Mouse (Mus musculus): Measurements from ENCODE around the gene Vmn1r202. TPM values are rescaled to one million over a fixed set of nuclear protein-coding genes. Genes with fewer than 3 reads are reported as not detected.
"Not testable (repeated sequence)": the region's sequence is repeated elsewhere in the genome, so short reads cannot be mapped to it uniquely, and the experiment has no call there.

Vmn1r202 gene
- polyA plus RNA-seq (2012; rRNA removed) (not detected in 2 replicates), polyA plus RNA-seq (2014; fragmentation: Nextera tagmentation; extraction: Ambion mirVana) (not detected in 2 replicates)

DNA sequence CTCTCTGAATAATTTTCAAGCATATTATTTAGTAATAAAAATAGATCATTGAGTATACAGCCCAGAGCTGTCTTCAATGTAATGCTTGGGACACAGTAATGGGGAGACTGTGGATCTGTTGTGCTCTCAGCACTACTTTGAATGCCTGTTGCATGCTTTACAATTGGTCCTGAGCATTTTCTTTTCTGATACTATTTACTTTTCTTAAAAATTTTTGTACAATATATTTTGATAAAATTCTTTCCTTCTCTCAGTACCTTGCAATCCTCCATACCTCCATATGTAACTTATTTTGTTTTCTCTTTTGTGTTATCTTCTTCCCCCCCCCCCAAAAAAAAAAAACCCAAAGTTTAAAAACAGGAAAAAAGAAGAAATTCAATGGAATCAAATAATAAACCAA, at the start of gene Vmn1r202:
TSS of gene Vmn1r202 (minus strand) at position 101 of the 400 bp plus-strand sequence.
- no peak for ATAC-seq (ENCODE audit: insufficient read depth)
- H3K27me3 ChIP-seq (ENCODE audit: control insufficient read depth, insufficient read depth, low read length): no peaks in the 10 kb centered on the region
- DNase-seq (ENCODE audit: low read depth in 3 of 3, low spot score in 3 of 3): no peak
- no peak within 1 kb of the TSS for H3K4me3 ChIP-seq (ENCODE audit: insufficient read depth in 1 of 2, low read depth in 2 of 2, low read length in 2 of 2)
- no peaks in the 10 kb centered on the region for H3K9me3 ChIP-seq (ENCODE audit: control insufficient read depth, low read length)
- no peak within 1 kb of the TSS for H3K27ac ChIP-seq
- no peak within 1 kb of the TSS for H3K4me2 ChIP-seq (ENCODE audit: low read depth)
- H3K9ac ChIP-seq (replicated peaks): no peak within 1 kb of the TSS
- TF ChIP-seq EP300 (IDR thresholded peaks at IDR 0.05; ENCODE audit: low read depth) (no peak), CTCF (IDR thresholded peaks at IDR 0.05; ENCODE audit: low read depth) (no peak)
- no peaks in the 10 kb centered on the region for H3K36me3 ChIP-seq (replicated peaks; ENCODE audit: control insufficient read depth, insufficient read depth, low read depth)
- H3K4me1 ChIP-seq (replicated peaks; ENCODE audit: control insufficient read depth in 2 of 2, insufficient read depth in 2 of 2, low read length in 1 of 2): no peaks in the 10 kb centered on the region

DNA sequence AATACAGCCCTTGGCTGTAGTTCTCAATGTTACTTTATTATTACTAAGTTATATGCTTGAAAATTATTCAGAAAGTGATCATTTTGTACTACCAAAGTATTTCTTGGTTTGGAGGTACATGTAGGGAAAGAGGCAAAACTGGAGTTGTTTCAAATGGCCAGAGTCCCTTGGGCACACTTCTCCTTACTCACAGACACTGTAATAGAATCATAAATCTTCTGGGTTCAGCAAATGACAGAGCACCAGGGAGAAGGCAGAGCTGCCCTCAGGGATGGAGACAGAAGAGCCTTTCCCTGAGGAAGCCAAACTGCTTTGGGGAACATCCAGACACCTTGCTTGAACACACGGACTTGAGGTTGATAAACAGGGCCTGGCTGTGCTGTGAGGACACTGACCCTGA, 47.7 kb upstream of the Vmn1r202 start, which contains the start of gene Vmn1r204:
TSS of gene Vmn1r204 (plus strand) at position 301 of the 400 bp plus-strand sequence.
- 43% methylated on average over 1 of the region's 1 CpGs for WGBS (ENCODE audit: insufficient replicate concordance)
- H3K9me3 ChIP-seq (ENCODE audit: control insufficient read depth, low read length); H3K9ac ChIP-seq (replicated peaks); H3K27me3 ChIP-seq (ENCODE audit: control insufficient read depth, insufficient read depth, low read length); H3K36me3 ChIP-seq (replicated peaks; ENCODE audit: control insufficient read depth, insufficient read depth, low read depth); H3K4me1 ChIP-seq (replicated peaks; ENCODE audit: control insufficient read depth in 2 of 2, insufficient read depth in 2 of 2, low read length in 1 of 2); H3K27ac ChIP-seq; ATAC-seq (ENCODE audit: insufficient read depth); DNase-seq (ENCODE audit: low read depth in 3 of 3, low spot score in 3 of 3); H3K4me3 ChIP-seq (ENCODE audit: insufficient read depth in 1 of 2, low read depth in 2 of 2, low read length in 2 of 2); H3K4me2 ChIP-seq (ENCODE audit: low read depth): not testable (repeated sequence)

DNA sequence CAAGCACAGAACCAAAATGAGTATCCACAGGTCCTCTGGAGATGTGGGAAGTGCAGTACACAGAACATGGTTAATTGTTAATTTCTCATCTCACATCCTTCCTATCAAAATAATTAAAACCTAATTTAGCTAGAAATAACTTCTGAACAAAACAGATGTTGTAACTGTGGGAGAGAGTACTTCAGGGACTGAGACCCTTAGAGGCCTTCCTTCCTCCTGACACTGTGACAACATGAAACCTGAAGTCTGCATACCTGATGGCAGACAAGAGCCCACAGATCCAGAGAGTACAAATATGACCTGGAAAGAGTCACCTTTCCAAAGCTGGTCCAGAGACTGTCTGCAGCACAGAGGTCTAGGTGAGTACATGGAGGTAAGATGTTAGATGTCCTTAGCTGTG, 12.6 kb upstream of the Vmn1r202 start, which contains the start of gene Vmn1r203:
TSS of gene Vmn1r203 (plus strand) at position 301 of the 400 bp plus-strand sequence.
- H3K27me3 ChIP-seq (ENCODE audit: control insufficient read depth, insufficient read depth, low read length): no peaks in the 10 kb centered on the region
- ATAC-seq (ENCODE audit: insufficient read depth) (no peak), DNase-seq (ENCODE audit: low read depth in 3 of 3, low spot score in 3 of 3) (no peak)
- TF ChIP-seq EP300 (IDR thresholded peaks at IDR 0.05; ENCODE audit: low read depth): no peak
- H3K4me3 ChIP-seq (ENCODE audit: insufficient read depth in 1 of 2, low read depth in 2 of 2, low read length in 2 of 2): no peak within 1 kb of the TSS
- H3K4me2 ChIP-seq (ENCODE audit: low read depth): no peak within 1 kb of the TSS
- no peaks in the 10 kb centered on the region for H3K9me3 ChIP-seq (ENCODE audit: control insufficient read depth, low read length)
- no peak within 1 kb of the TSS for H3K27ac ChIP-seq
- H3K9ac ChIP-seq (replicated peaks): no peak within 1 kb of the TSS
- H3K36me3 ChIP-seq (replicated peaks; ENCODE audit: control insufficient read depth, insufficient read depth, low read depth): no peaks in the 10 kb centered on the region
- no peaks in the 10 kb centered on the region for H3K4me1 ChIP-seq (replicated peaks; ENCODE audit: control insufficient read depth in 2 of 2, insufficient read depth in 2 of 2, low read length in 1 of 2)

DNA sequence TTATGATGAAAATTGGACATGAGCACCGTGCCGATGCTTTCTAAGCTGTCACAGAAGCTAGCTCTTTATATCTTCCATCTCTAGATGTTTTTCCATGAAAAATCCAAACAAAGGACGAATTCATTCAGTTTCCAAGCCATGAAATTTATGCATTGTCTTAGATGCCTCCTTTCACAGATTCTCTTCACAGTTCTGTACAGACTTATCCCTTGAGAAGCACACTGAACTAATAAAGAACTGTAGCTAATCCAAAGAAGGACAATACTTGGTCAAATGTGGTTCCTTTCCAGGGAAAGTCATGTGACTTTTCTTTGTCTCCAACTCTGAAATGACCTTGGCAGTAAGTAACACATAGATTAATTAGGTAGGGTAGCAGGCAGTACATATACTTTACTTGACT, 2.8 kb downstream of the Vmn1r202 start:
- Histone ChIP-seq H3K36me3 (replicated peaks; ENCODE audit: control insufficient read depth, insufficient read depth, low read depth) (no peaks in the 10 kb centered on the region), H3K27ac (no peak overlapping the region), H3K4me1 (replicated peaks; ENCODE audit: control insufficient read depth in 2 of 2, insufficient read depth in 2 of 2, low read length in 1 of 2) (no peaks in the 10 kb centered on the region), H3K9ac (replicated peaks) (no peak overlapping the region), H3K27me3 (ENCODE audit: control insufficient read depth, insufficient read depth, low read length) (no peaks in the 10 kb centered on the region), H3K4me2 (ENCODE audit: low read depth) (no peak overlapping the region), H3K4me3 (ENCODE audit: insufficient read depth in 1 of 2, low read depth in 2 of 2, low read length in 2 of 2) (no peak overlapping the region), H3K9me3 (ENCODE audit: control insufficient read depth, low read length) (no peaks in the 10 kb centered on the region)
- no peak for DNase-seq (ENCODE audit: low read depth in 3 of 3, low spot score in 3 of 3)
- 50% methylated on average over 3 of the region's 3 CpGs for WGBS (ENCODE audit: insufficient replicate concordance)
- no peak for ATAC-seq (ENCODE audit: insufficient read depth)
- TF ChIP-seq CTCF (IDR thresholded peaks at IDR 0.05; ENCODE audit: low read depth) (no peak), EP300 (IDR thresholded peaks at IDR 0.05; ENCODE audit: low read depth) (no peak)

DNA sequence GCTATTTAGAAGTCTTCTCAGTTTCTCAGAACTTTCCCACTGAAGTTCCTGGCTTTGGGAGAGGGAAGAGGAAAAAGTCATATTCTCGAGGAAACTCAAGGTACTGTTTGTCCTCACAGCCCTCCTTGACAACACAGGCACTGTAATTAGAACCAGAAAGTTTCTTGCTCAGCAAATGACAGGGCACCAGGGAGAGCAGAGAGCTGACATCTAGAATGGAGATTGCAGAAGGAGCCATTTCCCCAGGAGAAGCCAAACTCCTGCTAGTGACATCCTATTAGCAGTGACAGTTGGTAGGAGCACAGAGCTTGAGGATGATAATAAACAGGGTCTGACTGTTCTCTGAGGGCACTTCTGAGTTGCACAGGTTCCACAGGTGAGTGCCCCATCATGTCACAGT, 33.6 kb downstream of the Vmn1r202 start, which contains the start of gene Vmn1r201:
TSS of gene Vmn1r201 (plus strand) at position 301 of the 400 bp plus-strand sequence.
- ATAC-seq (ENCODE audit: insufficient read depth) (no peak), DNase-seq (ENCODE audit: low read depth in 3 of 3, low spot score in 3 of 3) (no peak)

More for the DNA sequence above, 33.6 kb downstream of the Vmn1r202 start, which contains the start of gene Vmn1r201:
- TF ChIP-seq EP300 (IDR thresholded peaks at IDR 0.05; ENCODE audit: low read depth) (no peak), CTCF (IDR thresholded peaks at IDR 0.05; ENCODE audit: low read depth) (no peak)
- no peak within 1 kb of the TSS for H3K27ac ChIP-seq
- WGBS (ENCODE audit: insufficient replicate concordance): 31% methylated on average over 1 of the region's 1 CpGs
- no peak within 1 kb of the TSS for H3K4me3 ChIP-seq (ENCODE audit: insufficient read depth in 1 of 2, low read depth in 2 of 2, low read length in 2 of 2)
- H3K27me3 ChIP-seq (ENCODE audit: control insufficient read depth, insufficient read depth, low read length): no peaks in the 10 kb centered on the region
- H3K9me3 ChIP-seq (ENCODE audit: control insufficient read depth, low read length): no peaks in the 10 kb centered on the region
- no peaks in the 10 kb centered on the region for H3K36me3 ChIP-seq (replicated peaks; ENCODE audit: control insufficient read depth, insufficient read depth, low read depth)
- H3K4me2 ChIP-seq (ENCODE audit: low read depth): no peak within 1 kb of the TSS
- H3K9ac ChIP-seq (replicated peaks): no peak within 1 kb of the TSS
- no peaks in the 10 kb centered on the region for H3K4me1 ChIP-seq (replicated peaks; ENCODE audit: control insufficient read depth in 2 of 2, insufficient read depth in 2 of 2, low read length in 1 of 2)

Measured in liver, embryonic 14.5 days (tissue).